Mouse (Mus musculus): ENCODE data around the gene Pxylp1. TPM values are rescaled to one million over a fixed set of nuclear protein-coding genes. Genes with fewer than 3 reads are reported as not detected.
"Not testable (repeated sequence)": the region's sequence is repeated elsewhere in the genome, so short reads cannot be mapped to it uniquely, and the experiment has no call there.

Pxylp1 gene
- total RNA-seq (2021) = 10 to 100 TPM; 17.4 to 24.9 TPM

GRCm38 (mm10) chr9:96892546-96892945, at the start of gene Pxylp1:
Gene Pxylp1 (minus strand): TSS chr9:96892669.
- intact Hi-C loops (cut with DNase I) = no loop called here
- DNase-seq (ENCODE audit: low spot score) = no peak

- intact Hi-C loops (cut with DNase I) = no loop called here
- no peak for DNase-seq (ENCODE audit: low spot score)
Measured at GRCm38 (mm10) chr9:96938887-96939286, 46.4 kb upstream of the Pxylp1 start.

GRCm38 (mm10) chr9:96936427-96936826, 44.0 kb upstream of the Pxylp1 start:
- intact Hi-C loops (cut with DNase I); DNase-seq (ENCODE audit: low spot score): not testable (repeated sequence)

GRCm38 (mm10) chr9:96935556-96936300, 43.3 kb upstream of the Pxylp1 start:
- DNase-seq (ENCODE audit: low spot score) = no peak
- intact Hi-C loops (cut with DNase I) = no loop called here

GRCm38 (mm10) chr9:96934816-96935215, 42.3 kb upstream of the Pxylp1 start:
- intact Hi-C loops (cut with DNase I) = no loop called here
- no peak for DNase-seq (ENCODE audit: low spot score)

GRCm38 (mm10) chr9:96932751-96933150, 40.3 kb upstream of the Pxylp1 start:
- no peak for DNase-seq (ENCODE audit: low spot score)
- intact Hi-C loops (cut with DNase I) = no loop called here

- intact Hi-C loops (cut with DNase I) = no loop called here
- DNase-seq (ENCODE audit: low spot score) = no peak
Measured at GRCm38 (mm10) chr9:96923577-96924316, 31.3 kb upstream of the Pxylp1 start.

- no peak for DNase-seq (ENCODE audit: low spot score)
- intact Hi-C loops (cut with DNase I) = no loop called here
Measured at GRCm38 (mm10) chr9:96923119-96923518, 30.6 kb upstream of the Pxylp1 start.

GRCm38 (mm10) chr9:96916620-96917538, 24.4 kb upstream of the Pxylp1 start:
- DNase-seq (ENCODE audit: low spot score) = peak; percentile 71
- intact Hi-C loops (cut with DNase I) = loop anchor here (1.0 to 5.0 kb wide), 4 partner anchors 44 to 246 kb away; partner anchors contain the start of gene Spsb4

GRCm38 (mm10) chr9:96916076-96916475, 23.6 kb upstream of the Pxylp1 start:
- intact Hi-C loops (cut with DNase I) = loop anchor here (1.0 to 5.0 kb wide), 4 partner anchors 45 to 247 kb away; partner anchors contain the start of gene Spsb4
- DNase-seq (ENCODE audit: low spot score) = no peak

GRCm38 (mm10) chr9:96914851-96915250, 22.4 kb upstream of the Pxylp1 start:
- intact Hi-C loops (cut with DNase I) = loop anchor here (5.0 kb wide), 1 partner anchor 102 kb away; the partner anchor contains the start of gene Spsb4
- no peak for DNase-seq (ENCODE audit: low spot score)

- intact Hi-C loops (cut with DNase I) = no loop called here
- DNase-seq (ENCODE audit: low spot score) = no peak
Measured at GRCm38 (mm10) chr9:96914005-96914404, 21.5 kb upstream of the Pxylp1 start.

- intact Hi-C loops (cut with DNase I) = no loop called here
- no peak for DNase-seq (ENCODE audit: low spot score)
Measured at GRCm38 (mm10) chr9:96909503-96909902, 17.0 kb upstream of the Pxylp1 start.

- no peak for DNase-seq (ENCODE audit: low spot score)
- intact Hi-C loops (cut with DNase I) = no loop called here
Measured at GRCm38 (mm10) chr9:96908737-96909136, 16.3 kb upstream of the Pxylp1 start.

GRCm38 (mm10) chr9:96904360-96905355, 12.2 kb upstream of the Pxylp1 start:
- no peak for DNase-seq (ENCODE audit: low spot score)
- intact Hi-C loops (cut with DNase I) = no loop called here

GRCm38 (mm10) chr9:96899717-96900116, 7.2 kb upstream of the Pxylp1 start:
- DNase-seq (ENCODE audit: low spot score) = no peak
- intact Hi-C loops (cut with DNase I) = no loop called here

- DNase-seq (ENCODE audit: low spot score) = no peak
- intact Hi-C loops (cut with DNase I) = no loop called here
Measured at GRCm38 (mm10) chr9:96899004-96899403, 6.5 kb upstream of the Pxylp1 start.

GRCm38 (mm10) chr9:96896690-96897089, 4.2 kb upstream of the Pxylp1 start:
- intact Hi-C loops (cut with DNase I) = no loop called here
- no peak for DNase-seq (ENCODE audit: low spot score)

- no peak for DNase-seq (ENCODE audit: low spot score)
- intact Hi-C loops (cut with DNase I) = no loop called here
Measured at GRCm38 (mm10) chr9:96893582-96893981, 1.1 kb upstream of the Pxylp1 start.

Data from heart, postnatal 25 days (tissue).